Mouse (Mus musculus): ENCODE results near the gene Arrdc2. TPM values are rescaled to one million over a fixed set of nuclear protein-coding genes. Genes with fewer than 3 reads are reported as not detected.

Gene Arrdc2
- polyA plus RNA-seq, 1 experiment: 31.4 TPM

GRCm38 (mm10) chr8:70816679-70817078 is 22.8 kb downstream of the Arrdc2 start:
- H3K4me3 ChIP-seq (ENCODE audit: insufficient read depth, low read length): 0 out of 2 replicates have a peak overlapping the region, but pooled peaks have one; percentile 8
- no peak for TF ChIP-seq POLR2A (IDR thresholded peaks at IDR 0.05; ENCODE audit: extremely low read depth, insufficient read depth, low read length)
- TF ChIP-seq CTCF (IDR thresholded peaks at IDR 0.05; ENCODE audit: extremely low read depth, insufficient read depth, low read length): no peak
- H3K27ac ChIP-seq (ENCODE audit: insufficient read depth, low read length): no peak overlapping the region
- no peaks in the 10 kb centered on the region for H3K4me1 ChIP-seq (ENCODE audit: control insufficient read depth, insufficient read depth, low read length)

DNA sequence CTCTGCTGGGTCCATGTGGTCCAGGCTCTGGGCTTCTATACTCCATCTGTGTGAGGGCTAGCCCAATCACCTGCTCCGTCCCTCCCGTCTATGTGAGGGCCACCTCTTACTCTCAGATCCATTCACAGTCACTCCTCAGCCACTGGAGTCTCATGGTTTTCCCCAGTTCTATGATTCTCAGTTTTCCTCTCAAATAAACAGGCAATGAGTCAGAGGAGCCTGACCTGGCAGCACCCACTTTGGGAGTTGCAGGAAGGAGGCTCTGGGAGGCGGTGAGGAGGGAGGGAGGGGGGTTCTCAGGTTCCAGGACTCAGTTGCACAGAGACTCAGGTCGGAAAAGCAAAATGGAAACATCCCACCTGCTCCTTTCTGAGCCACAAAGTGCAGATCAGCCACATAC is 26.6 kb downstream of the Arrdc2 start:
- TF ChIP-seq POLR2A (IDR thresholded peaks at IDR 0.05; ENCODE audit: extremely low read depth, insufficient read depth, low read length) (no peak), CTCF (IDR thresholded peaks at IDR 0.05; ENCODE audit: extremely low read depth, insufficient read depth, low read length) (no peak)
- no peak overlapping the region for H3K27ac ChIP-seq (ENCODE audit: insufficient read depth, low read length)
- no peaks in the 10 kb centered on the region for H3K4me1 ChIP-seq (ENCODE audit: control insufficient read depth, insufficient read depth, low read length)
- H3K4me3 ChIP-seq (ENCODE audit: insufficient read depth, low read length): no peak overlapping the region

GRCm38 (mm10) chr8:70812055-70812454 is 27.5 kb downstream of the Arrdc2 start:
- H3K4me3 ChIP-seq (ENCODE audit: insufficient read depth, low read length): no peak overlapping the region
- TF ChIP-seq CTCF (IDR thresholded peaks at IDR 0.05; ENCODE audit: extremely low read depth, insufficient read depth, low read length) (no peak), POLR2A (IDR thresholded peaks at IDR 0.05; ENCODE audit: extremely low read depth, insufficient read depth, low read length) (no peak)
- no peaks in the 10 kb centered on the region for H3K4me1 ChIP-seq (ENCODE audit: control insufficient read depth, insufficient read depth, low read length)
- H3K27ac ChIP-seq (ENCODE audit: insufficient read depth, low read length): no peak overlapping the region

GRCm38 (mm10) chr8:70810962-70811680 is 28.4 kb downstream of the Arrdc2 start:
- H3K27ac ChIP-seq (ENCODE audit: insufficient read depth, low read length): no peak overlapping the region

DNA sequence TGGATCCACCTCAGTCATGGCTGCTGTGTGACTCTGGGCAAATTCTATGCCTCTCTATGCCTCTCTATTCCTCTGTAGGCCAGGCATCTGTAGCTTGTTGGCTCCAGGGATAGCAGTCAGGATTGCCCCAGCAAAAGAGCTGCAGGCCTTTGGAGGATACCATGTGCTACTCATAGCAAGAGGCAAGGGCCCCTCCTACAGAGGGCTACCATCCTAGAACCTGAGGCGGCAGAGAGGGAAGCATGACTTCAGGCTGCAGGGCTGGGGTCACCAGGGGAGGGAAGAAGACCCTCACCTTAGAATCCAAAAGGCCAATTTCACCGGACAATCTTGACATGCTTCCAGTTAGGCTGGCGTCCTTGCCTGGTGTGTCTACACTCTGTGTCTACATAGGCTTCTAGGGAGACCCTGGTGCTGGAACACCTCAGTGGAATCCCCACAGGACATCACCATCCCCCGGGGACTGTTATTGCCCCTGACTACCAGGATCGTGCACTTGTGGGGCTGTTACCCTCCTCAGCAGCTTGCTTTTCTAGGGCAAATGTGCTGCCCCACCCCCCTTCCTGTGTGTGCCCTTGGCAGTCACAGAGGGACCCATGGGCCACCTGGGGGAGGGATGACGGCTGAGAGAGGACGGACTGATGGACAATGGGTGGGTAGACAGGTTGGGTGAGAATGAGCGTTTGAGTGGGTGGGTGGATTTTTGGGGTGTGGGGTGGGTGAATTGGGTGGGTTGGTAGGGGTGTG is 30.4 kb downstream of the Arrdc2 start:
- H3K4me1 ChIP-seq (ENCODE audit: control insufficient read depth, insufficient read depth, low read length): no peaks in the 10 kb centered on the region
- no peak overlapping the region for H3K27ac ChIP-seq (ENCODE audit: insufficient read depth, low read length)
- TF ChIP-seq POLR2A (IDR thresholded peaks at IDR 0.05; ENCODE audit: extremely low read depth, insufficient read depth, low read length): no peak
- no peak for TF ChIP-seq CTCF (IDR thresholded peaks at IDR 0.05; ENCODE audit: extremely low read depth, insufficient read depth, low read length)
- H3K4me3 ChIP-seq (ENCODE audit: insufficient read depth, low read length): no peak overlapping the region

More at GRCm38 (mm10) chr8:70810962-70811680, 28.4 kb downstream of the Arrdc2 start:
- no peak overlapping the region for H3K4me3 ChIP-seq (ENCODE audit: insufficient read depth, low read length)
- no peaks in the 10 kb centered on the region for H3K4me1 ChIP-seq (ENCODE audit: control insufficient read depth, insufficient read depth, low read length)
- TF ChIP-seq CTCF (IDR thresholded peaks at IDR 0.05; ENCODE audit: extremely low read depth, insufficient read depth, low read length): no peak

- no peak for TF ChIP-seq POLR2A (IDR thresholded peaks at IDR 0.05; ENCODE audit: extremely low read depth, insufficient read depth, low read length)
- Histone ChIP-seq H3K4me1 (ENCODE audit: control insufficient read depth, insufficient read depth, low read length) (no peaks in the 10 kb centered on the region), H3K4me3 (ENCODE audit: insufficient read depth, low read length) (no peak within 1 kb of the TSS), H3K27ac (ENCODE audit: insufficient read depth, low read length) (peak within 1 kb of the TSS; percentile 86)
Observed at GRCm38 (mm10) chr8:70808239-70808638, 31.3 kb downstream of the Arrdc2 start, which contains the start of gene Il12rb1. TSS of gene Il12rb1 (plus strand) at chr8:70808449.

GRCm38 (mm10) chr8:70807304-70807703 is 32.2 kb downstream of the Arrdc2 start:
- no peak for TF ChIP-seq CTCF (IDR thresholded peaks at IDR 0.05; ENCODE audit: extremely low read depth, insufficient read depth, low read length)
- no peak for TF ChIP-seq POLR2A (IDR thresholded peaks at IDR 0.05; ENCODE audit: extremely low read depth, insufficient read depth, low read length)
- Histone ChIP-seq H3K4me1 (ENCODE audit: control insufficient read depth, insufficient read depth, low read length) (0 out of 2 replicates have a peak, but pooled peaks cover under 1% of the 10 kb centered on the region), H3K4me3 (ENCODE audit: insufficient read depth, low read length) (no peak overlapping the region), H3K27ac (ENCODE audit: insufficient read depth, low read length) (peak overlapping the region; percentile 86)

DNA sequence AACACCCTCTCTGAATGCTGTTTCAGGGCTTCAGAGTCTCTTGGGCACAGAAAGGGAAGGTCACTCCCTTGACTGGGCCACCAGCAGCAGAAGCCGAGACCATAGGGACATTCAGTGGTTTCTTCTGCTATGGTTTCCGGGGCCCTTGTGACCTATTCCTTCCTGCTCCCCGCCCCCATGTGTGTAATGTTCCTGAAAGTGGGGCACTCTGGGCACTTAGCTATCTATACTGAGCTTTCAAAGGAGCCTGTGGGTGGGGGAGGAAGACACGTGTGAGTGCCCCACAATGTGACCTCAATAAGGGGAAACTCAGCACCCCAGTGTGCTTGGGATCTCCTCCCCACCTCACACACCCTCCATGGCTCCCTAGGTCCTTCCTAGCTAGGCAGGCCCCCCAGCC is 33.0 kb downstream of the Arrdc2 start:
- no peak for TF ChIP-seq CTCF (IDR thresholded peaks at IDR 0.05; ENCODE audit: extremely low read depth, insufficient read depth, low read length)
- no peak for TF ChIP-seq POLR2A (IDR thresholded peaks at IDR 0.05; ENCODE audit: extremely low read depth, insufficient read depth, low read length)
- peak overlapping the region; percentile 86 for H3K27ac ChIP-seq (ENCODE audit: insufficient read depth, low read length)

GRCm38 (mm10) chr8:70804481-70805206 is 34.9 kb downstream of the Arrdc2 start, which contains the start of gene Mast3:
TSS of gene Mast3 (minus strand) at chr8:70805054.
- Histone ChIP-seq H3K27ac (ENCODE audit: insufficient read depth, low read length) (peak within 1 kb of the TSS; percentile 51), H3K4me1 (ENCODE audit: control insufficient read depth, insufficient read depth, low read length) (peaks cover 5% of the 10 kb centered on the region), H3K4me3 (ENCODE audit: insufficient read depth, low read length) (peak within 1 kb of the TSS; percentile 88)
- peak; percentile 82 for TF ChIP-seq POLR2A (IDR thresholded peaks at IDR 0.05; ENCODE audit: extremely low read depth, insufficient read depth, low read length)
- TF ChIP-seq CTCF (IDR thresholded peaks at IDR 0.05; ENCODE audit: extremely low read depth, insufficient read depth, low read length): no peak

More for the DNA sequence above, 33.0 kb downstream of the Arrdc2 start:
- H3K4me3 ChIP-seq (ENCODE audit: insufficient read depth, low read length): no peak overlapping the region
- H3K4me1 ChIP-seq (ENCODE audit: control insufficient read depth, insufficient read depth, low read length): peaks cover 3% of the 10 kb centered on the region; the same call in 1 of the 2 replicates

All from cortical plate, adult 2 months (tissue).